Mouse (Mus musculus): Measurements from ENCODE around the gene Serinc5.

The Serinc5 gene

DNA sequence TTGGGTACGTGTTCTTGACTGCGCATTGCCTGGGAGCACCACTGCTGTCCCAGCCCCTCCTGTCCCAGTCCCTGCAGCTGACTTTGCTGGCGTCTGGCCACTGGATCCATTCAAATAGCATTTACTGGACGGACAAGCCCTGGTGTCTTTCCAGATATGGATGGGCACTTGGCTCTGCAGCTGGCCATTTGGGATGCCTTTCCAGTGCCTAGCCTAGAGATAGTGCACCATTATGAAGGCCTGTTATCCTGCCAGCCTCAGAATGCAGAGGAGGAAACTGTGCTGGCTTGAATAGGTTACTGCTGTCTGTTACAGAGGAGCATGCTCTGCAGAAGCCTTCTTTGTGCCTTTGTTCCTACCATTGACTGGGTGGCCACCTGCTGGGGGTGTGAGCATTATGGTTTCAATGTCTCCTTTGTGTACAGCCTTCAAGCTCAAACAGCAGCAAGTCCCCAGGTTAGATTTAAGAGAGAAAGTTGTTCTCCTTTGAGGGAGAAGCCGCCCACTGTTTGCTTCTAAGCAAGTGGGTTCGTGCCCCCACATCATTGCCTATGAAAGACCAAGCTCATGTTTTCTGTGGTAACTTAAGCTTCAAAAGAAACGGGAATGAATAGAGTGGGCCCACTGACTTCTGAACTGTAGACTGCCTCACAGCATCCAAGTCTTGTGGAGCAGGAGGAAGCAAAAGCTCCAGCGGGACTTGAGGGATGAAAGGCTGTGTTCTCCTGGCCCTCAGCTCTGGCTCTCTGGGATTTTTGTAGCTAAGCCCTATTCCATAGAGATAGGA, 92.5 kb downstream of the Serinc5 start:
- in situ Hi-C loops (cut with MboI, MseI) = no loop called here

DNA sequence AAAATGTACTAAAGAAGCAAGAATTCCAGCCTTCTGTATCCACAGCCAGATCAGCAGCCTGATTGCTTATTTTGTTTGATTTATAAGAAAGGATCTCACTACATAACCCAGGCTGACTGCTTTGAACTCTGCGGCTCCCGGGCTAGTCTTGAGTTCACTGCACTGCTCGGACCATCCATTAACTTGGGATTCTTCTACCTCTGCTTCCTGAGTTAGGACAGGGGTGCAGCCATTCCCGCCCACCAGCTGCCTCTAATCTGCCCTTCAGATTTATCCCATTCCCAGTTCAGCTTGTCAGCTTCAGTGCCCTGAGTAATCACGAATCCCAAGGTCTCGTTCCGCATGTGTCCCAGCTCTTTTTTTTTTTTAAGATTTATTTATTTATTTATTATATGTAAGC, 93.3 kb downstream of the Serinc5 start:
- in situ Hi-C loops (cut with MboI, MseI) = no loop called here

DNA sequence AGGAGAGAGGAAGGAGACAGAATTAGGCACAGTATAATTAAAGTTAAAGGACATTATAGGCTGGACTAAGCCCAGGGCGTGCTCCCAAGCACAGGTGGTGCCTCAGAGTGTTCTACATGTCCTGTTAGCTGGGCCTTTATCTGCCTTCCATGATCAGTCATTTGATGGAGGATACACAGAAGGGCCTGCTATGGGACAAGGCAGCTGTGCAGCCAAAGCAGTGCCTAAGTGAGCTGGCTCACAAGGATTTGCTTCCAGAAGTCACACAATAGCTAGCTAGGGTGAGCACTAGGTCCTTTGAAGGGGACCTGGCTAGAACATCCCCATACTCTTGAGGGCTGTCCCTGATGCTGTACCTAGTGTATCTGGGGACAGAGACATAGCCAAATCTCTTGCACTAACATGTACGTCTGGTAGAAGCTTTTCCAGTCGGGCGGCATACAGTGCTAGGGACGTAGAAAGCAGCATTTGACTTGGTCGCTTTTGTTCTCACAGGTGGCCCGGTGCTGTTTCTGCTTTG, 94.2 kb downstream of the Serinc5 start:
- in situ Hi-C loops (cut with MboI, MseI) = no loop called here

DNA sequence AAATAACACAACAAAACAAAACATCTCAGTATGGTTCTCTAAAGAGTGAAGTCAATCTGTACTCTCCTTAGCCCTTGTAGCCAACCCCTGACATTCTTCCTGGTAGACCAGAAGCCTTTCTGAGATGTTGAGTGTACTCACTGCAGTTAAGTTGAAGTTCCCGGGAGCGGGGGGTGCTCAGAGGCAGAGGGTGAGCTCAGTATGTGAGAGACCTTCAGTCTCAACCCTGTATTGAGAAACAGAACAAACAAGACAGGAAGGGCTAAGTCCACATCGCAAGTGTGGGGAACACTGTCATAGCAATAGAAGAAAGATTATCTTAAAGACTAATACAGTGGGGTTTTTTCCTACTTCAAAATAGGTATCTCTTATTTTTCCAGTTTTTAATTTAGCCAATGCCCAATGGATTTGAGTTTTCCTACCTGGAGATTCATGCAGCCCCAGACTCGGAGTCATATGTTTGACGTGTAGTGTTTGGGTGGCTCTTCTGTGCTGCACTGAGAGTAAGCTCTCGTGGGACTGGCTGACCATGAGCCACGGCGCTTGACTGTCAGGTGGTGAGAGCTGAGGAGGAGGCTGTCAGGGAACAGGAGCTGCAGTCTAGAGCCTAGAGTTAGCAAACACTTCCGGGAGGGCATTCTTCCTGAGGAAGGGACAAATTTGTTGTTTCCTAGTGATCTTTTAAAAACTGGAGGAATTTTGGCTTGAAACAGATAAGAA, 95.6 kb downstream of the Serinc5 start:
- in situ Hi-C loops (cut with MboI, MseI) = no loop called here

DNA sequence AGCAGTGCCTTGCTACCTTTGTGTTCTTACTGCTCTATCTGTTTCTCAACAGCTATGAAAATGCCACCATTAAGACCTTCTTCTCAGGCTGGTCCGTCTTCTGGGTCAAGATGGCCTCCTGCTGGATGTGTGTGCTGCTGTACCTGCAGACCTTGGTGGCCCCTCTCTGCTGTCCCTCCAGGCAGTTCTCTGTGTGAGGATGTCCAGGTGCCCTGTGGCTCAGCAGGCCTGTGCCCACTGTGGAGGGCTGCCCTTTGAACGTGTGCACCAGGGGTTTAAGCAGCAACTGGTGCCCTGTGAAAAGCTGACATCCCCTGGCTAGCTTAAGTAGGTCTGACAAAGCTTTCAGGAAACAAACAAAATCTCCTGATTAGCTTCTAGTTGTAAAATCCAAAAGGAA, 97.0 kb downstream of the Serinc5 start:
- in situ Hi-C loops (cut with MboI, MseI) = no loop called here

DNA sequence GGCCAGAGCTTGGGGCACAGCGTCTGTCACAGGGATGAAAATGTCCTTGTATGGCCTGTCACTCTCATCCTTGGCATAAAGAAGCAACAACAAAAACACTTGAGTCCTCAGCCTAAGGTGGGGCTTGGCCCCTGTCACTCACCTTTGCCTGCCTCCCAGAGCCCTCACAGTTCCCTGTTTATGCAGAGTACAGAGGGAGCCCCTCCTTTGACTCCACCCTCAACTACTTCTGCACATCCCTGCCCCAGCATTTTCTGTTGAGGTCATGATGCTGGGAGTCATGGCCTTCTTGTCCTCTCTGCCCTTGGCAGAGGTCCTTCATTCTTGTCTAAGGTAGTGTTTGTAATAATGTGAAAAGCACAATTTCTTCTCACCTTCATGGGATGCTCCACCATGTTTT, 97.6 kb downstream of the Serinc5 start:
- in situ Hi-C loops (cut with MboI, MseI) = no loop called here

DNA sequence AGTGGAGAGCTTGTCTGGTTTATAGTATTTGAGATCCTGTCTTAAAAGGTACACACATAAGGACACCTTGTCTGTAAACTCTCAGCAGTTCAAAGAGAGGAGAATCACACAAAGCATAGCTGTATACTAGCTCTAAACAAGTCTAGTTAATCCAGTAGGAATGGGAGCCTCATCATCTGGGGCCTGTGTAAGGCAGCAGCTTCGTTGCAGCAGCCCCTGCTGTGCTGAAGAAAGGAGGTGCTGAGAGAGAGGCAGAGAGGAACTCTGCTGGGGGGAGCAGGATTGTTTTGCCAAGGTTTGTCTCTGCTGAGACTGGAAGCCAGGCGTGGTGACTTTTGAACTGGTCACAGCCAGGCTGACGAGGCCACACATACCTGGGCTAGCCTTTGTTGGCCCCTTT, 98.6 kb downstream of the Serinc5 start:
- in situ Hi-C loops (cut with MboI, MseI) = no loop called here

DNA sequence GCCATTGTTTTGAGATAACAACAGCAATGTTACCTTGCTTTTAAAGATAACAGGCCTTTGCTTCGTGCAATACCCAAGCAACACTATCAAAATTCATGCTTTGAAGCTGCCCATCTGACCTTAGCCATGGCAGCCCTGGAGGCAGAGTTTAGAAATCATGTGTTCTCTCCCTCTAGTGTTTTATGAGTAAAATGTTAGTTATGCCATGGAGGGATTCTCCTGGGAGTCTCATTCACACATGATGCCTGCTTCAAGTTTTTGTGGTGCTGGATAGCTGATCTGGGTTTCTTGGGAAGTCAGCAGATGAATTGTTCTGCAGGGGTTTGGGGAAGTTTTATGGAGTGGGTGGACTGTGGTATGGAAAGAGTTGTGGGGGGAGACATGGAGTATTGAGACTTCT, 99.5 kb downstream of the Serinc5 start:
- in situ Hi-C loops (cut with MboI, MseI) = no loop called here

DNA sequence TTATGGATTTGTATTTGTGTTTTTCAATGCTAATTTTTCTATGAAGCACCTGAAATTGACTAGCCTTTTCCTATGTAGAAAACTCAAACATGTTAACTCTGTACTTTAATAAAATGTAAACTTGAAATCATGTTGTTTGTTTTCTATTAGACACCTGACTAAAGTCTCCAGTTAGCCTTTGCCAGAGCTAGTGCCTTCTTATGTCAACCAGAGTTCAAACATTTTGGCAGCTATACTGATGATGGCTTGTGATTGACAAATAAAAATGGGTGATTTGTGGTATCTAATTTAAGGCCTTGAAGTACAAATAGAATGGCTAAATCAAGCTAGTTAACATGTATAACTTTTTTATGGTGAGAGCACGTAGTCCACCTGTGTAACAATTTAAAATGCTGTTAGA, 100.9 kb downstream of the Serinc5 start:
- in situ Hi-C loops (cut with MboI, MseI) = no loop called here

DNA sequence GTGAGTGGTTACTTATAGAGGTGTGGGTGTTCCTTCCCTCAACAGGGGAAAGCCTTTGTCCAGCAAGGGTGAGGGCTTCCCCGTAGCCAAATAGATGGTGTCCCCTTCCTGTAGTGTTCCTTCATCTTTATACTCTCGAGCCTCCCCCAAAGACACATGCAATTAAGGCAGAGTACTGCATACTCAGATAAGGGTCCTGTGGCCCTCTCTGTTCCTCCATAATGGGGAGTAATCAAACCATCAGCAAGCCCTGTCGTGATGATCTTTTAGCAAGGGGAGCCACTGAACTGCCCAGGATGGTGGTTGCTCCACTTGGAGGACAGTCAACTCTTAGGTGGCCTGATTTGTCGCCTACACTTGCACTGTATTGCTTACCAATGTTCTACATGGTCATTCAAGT, 101.7 kb downstream of the Serinc5 start:
- in situ Hi-C loops (cut with MboI, MseI) = no loop called here

DNA sequence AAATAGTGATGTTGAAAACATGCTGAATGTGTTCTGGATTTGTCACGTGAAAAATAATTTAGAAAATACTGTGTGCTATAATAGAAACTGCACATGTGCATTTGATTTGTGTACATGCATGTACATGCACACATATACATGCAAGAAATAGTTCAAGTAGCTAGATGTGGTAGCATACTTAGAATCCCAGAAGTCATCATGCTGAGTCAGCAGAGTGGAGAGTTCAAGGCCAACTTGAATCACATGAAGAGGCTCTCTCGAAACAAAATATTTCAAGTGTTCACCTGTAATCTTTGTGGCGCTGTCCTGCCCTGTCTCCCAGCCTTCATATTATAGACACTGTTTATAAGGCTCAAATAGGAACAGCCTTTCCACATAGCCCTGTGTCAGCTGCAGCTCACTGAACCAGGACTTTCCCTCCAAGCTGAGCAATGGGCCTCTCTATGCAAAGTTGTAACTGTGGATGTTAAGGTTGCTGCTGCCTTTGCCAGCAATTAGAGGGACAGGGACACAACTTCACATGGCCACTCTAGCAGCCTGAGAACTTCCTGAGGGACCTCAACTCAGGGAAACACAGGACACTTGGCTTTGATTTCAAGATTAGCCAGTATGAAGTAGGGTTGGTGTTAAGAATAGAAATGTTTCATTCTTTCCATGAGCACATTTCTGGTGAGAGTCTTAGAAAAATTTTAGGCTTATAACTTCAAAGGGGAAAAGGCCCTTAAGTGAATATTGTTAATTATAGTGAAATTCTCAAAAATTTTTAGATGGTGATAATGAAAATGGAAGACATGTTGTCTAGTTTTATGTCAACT, 107.2 kb downstream of the Serinc5 start:
- in situ Hi-C loops (cut with MboI, MseI) = no loop called here

DNA sequence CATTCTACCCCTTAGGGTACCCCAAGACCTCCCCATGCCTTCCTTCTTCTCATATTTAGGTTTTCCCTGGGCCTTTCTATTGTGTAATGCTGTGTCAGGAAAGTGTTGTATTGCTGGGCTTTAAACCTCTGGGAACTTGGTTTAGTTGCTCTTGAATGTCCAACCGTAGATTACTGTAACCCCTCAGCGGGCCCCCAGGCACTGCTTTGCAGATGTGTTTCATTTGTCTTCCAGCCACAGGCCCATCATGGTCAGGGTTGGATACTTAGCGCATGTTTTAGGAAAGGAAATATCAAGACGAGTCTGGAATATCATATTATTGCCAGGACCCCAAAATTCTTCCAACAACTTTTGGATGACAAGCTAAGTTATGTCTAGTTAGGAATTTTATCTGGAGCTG, 110.1 kb downstream of the Serinc5 start:
- in situ Hi-C loops (cut with MboI, MseI) = no loop called here

DNA sequence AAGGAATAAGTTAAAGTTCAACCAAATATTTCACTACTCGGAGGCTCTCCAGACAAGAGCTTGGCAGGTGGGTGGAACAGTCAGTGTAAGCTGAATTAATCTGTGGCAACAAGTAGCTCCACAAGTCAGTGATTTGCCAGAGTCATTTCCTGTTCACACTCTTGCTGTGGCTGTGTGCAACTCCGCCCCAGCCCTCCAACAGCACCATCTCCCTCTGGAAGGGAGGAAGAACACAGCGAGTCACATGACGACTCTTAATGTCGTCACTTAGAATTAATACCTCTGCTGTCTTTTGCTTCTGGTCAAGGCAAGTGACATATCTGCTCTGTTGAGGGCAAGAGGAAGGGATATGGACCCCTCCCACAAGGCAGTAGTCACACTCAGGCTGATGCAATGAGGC, 111.5 kb downstream of the Serinc5 start:
- in situ Hi-C loops (cut with MboI, MseI) = no loop called here

DNA sequence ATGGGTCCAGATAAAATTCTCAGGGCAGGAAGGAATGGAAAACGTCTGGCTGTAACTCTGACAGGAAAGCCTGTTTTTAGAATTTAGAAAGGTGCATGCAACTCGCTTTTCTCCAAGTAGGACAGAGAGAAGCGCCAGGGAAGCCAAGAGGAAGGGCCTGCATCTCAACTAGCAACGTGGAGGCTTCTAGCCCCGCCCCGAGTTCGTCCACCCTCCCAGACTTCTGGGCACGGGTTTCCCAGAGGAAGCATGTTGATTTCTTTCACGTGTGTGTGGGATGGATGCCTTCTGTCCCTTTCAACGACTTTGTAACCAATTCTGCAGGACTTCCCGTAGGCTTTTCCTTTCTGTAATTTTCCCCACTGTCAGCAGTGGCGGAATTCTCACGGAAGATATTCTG, 118.9 kb downstream of the Serinc5 start:
- in situ Hi-C loops (cut with MboI, MseI) = loop anchor here (25.0 kb wide), 1 partner anchor 818 kb away; no protein-coding TSS in a partner anchor

DNA sequence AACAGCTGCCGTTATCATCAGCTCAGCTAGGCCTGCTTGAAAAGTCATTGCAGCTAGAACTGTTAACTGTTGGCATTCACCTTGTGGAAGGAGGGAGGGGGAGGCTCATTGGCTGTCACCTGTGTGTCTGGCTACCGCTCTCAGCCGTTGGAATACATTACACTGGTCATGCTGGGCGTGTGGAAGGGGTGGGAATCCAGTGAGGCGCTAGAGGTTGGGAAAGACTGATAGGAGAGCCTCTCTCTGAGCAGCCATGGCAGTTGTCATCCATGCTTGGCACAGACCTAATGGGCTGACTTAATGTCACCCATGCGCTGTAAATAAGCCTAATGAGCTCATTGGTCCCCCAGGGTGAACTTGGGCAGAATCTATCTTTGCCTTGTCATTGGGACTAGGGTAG, 120.9 kb downstream of the Serinc5 start:
- in situ Hi-C loops (cut with MboI, MseI) = loop anchor here (25.0 kb wide), 1 partner anchor 820 kb away; no protein-coding TSS in a partner anchor

DNA sequence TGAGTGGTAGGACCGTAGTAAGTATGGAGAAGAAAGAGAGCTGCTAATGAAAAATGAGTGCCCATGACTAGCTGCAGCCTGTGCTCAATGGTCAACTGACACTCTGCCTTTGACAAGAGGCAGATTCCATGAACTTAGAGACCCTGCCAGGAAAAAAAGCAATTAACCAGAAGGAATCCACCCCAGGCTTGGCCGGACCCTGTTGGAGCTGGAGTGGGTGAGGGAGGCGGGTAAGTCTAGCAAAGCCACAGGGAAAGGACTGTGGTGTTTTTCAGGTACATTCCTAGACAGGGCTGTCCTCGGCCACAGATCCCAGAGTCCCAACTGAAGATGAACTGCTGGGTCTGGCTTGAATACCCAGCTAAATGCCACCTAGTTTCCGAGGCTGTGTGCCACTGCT, 121.9 kb downstream of the Serinc5 start:
- in situ Hi-C loops (cut with MboI, MseI) = loop anchor here (25.0 kb wide), 1 partner anchor 821 kb away; no protein-coding TSS in a partner anchor

DNA sequence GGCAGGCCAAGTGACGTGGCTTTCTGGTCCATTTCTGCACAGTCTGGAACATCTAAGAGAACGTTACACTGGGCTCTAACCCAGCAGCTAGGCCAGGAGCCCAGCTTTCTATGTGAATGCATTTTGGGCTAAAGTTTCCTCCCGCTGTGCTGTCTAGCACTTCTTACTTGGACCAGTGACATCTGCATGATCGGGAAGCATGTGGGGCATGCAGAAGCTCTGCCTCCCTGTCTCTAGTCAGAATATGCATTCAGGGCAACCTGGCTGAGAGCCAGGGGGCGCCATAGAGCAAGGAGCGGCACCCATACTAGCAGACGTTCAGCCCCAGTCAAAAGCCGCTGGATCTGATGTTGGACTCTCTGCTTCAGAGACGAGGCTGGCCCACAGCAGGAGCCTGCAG, 122.4 kb downstream of the Serinc5 start:
- in situ Hi-C loops (cut with MboI, MseI) = loop anchor here (25.0 kb wide), 1 partner anchor 821 kb away; no protein-coding TSS in a partner anchor

DNA sequence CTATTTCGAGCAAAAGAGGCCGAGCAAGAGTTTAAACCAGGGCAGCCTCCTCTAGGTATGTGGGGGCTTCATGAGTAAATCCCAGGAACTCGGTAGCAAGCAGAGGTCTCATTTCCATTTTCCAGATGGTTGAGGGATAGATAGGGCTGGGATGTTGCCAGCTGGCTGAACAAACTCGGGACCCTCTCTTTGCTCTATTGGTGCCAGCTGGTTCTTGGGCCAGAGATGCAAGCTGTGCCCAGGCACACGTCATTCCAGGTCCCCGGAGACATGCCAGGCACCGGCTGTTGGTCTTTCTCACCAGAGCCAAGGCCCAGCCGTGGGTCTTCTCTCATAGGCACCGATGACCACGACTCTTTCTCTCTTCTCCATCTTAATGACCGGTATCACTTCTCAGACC, 122.8 kb downstream of the Serinc5 start:
- in situ Hi-C loops (cut with MboI, MseI) = loop anchor here (25.0 kb wide), 1 partner anchor 821 kb away; no protein-coding TSS in a partner anchor

DNA sequence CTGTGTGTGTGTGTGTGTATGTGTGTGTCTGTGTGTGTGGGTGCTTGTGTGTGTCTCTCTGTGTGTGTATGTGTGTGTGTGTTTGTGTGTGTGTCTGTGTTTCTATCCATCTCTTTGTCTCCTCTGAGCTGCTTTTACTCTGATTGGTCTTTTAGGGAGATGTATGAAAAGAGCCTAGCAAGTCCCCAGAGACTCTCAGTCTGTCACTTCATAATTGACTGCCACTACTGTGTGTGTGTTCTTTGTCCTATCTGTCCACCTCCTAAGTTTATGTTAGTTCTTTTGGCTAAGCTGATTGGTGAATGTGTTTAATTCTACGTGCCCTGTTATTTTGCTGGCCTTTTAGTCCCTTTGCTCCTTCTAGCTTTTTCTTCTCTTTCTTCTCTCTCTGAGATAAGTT, 124.8 kb downstream of the Serinc5 start:
- in situ Hi-C loops (cut with MboI, MseI) = loop anchor here (25.0 kb wide), 1 partner anchor 823 kb away; no protein-coding TSS in a partner anchor

DNA sequence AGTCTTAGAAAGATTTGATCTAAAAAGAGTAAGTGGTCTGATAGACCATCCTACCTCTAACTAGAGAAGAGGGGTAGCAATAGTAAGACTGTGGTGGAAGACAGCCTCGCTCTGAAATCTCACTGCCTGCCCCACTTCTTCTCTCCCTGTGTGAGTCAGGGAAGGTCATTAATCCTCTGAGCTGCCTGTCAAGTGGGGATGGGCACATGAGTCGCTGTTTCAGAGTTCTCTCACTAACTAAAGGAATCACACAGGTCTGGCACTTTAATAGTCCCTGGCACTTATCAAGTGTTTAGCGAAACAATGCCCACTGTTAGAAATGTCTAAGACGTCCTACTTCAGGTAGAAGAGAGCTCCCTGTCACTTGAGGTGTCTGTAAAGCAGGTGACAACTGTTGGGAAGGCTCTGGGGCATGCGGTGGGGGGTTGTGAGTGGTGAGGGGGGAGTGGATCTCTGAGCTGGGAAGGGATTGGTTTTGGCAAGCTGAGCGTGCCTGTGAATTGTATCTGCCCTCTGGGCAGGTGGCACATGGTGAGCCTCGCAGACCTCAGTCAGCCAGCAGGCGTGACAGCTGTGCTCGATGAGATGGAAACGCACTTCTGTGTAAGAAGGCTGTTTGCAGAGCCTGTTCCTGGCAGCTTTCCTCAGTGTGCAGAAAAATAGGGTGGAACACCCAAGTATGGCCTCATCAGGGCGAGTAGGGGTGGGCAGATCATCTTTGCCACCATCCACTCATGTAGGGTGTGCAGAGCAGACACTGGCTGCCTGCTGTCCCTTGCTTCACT, 125.8 kb downstream of the Serinc5 start:
- in situ Hi-C loops (cut with MboI, MseI) = loop anchor here (25.0 kb wide), 1 partner anchor 824 kb away; no protein-coding TSS in a partner anchor

DNA sequence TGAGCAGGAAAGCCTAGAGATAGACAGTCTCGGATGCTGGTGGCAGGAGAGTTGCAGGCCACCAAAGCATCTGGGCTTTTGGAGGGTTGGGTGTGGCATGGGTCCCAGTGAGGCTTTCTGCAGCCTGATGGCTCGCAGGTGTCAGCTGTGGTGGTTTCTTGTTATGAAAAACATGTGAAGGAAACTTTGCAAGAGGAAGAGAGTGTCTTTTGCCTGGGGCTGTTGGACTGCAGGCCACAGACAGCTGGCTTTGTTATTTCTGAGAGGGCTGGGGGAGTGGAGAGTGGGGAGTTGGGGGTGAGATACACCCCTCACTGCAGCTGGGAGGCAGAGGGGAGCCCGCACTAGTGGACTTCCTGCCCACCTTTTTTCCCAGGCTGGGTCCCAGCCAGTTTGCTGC, 127.9 kb downstream of the Serinc5 start:
- in situ Hi-C loops (cut with MboI, MseI) = loop anchor here (25.0 kb wide), 1 partner anchor 827 kb away; no protein-coding TSS in a partner anchor
